Mouse (Mus musculus): ENCODE measurements around the gene Arhgef5.
"Not testable (repeated sequence)": the region's sequence is repeated elsewhere in the genome, so short reads cannot be mapped to it uniquely, and the experiment has no call there.

- TF ChIP-seq POLR2A, CTCF (IDR thresholded peaks at IDR 0.05; ENCODE audit: extremely low read depth, insufficient read depth, low read length): not testable (repeated sequence)
Measured at GRCm38 (mm10) chr6:43231255-43231654, 34.1 kb upstream of the Arhgef5 start, which contains the start of gene Olfr47.
